Mouse (Mus musculus) thymus, postnatal 10 days (tissue): Measurements from ENCODE around the gene Olfr547.
"Not testable (repeated sequence)": the region's sequence is repeated elsewhere in the genome, so short reads cannot be mapped to it uniquely, and the experiment has no call there.

Source experiments
- DNase-seq, 2 experiments: peaks; one replicate each; pipeline ENCODE4 v3.0.0; 2021; ENCODE audit warnings: low spot score in 2 of 2

Olfr547 gene

DNA sequence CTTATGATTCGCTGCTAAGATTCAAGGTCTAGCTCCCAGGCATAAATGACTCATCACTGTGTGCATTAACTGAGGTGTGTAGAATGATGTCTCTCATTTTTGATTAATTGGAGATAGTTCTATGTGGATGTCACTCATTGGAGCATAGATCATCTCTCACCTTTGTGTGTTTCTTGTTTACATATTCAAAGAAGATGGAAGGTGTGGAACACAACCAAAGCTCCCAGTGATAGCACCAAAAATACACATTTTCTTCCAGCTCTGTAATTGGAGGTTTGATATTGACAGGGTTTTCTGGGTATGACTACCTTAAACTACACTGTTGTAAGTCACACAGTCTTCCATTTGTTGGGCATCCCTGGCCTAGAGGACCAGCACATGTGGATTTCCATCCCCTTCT lies at the start of gene Olfr547:
Gene Olfr547, plus strand, starts transcription at position 301 of the 400 bp plus-strand sequence.
- DNase-seq, result no peak

DNA sequence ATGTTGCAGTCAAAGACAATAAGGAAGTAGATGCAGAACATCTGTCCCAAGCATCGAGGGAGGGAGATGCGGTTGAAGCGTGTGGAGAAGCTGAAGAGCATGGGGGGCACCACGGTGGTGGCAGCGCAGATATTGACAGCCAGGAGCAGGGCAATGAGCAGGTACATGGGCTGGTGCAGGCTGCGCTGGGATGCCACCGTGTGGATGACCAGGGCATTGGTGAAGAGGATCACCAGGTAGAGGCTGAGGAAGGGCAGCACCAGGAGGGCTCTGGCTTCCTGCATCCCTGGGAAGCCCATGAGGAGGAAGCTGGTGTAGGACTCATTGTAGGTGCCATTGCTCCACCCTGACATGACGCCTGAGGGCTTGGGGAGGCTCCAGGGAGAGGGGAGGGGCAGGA lies 49.8 kb upstream of the Olfr547 start:
- not testable (repeated sequence) for DNase-seq

DNA sequence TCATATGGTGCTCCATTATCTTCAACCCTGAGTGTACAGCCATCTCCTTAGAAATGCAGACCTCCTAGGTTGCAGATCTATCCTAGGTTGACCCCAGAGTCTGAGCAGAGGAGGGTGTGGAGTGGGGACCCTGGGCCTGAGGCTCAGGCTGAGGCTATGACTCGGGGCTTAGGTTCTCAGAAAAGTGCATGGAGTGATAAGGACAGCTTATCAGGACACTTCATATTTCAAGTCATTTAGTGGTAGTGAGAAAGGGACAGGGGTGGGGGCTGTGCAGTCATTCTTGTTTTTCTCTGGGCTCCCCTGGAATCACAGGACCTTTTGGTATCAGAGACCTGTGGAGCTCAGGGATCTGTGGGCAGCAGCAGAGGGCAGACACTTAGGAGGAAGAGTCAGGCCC lies 48.4 kb upstream of the Olfr547 start:
- DNase-seq, result no peak

DNA sequence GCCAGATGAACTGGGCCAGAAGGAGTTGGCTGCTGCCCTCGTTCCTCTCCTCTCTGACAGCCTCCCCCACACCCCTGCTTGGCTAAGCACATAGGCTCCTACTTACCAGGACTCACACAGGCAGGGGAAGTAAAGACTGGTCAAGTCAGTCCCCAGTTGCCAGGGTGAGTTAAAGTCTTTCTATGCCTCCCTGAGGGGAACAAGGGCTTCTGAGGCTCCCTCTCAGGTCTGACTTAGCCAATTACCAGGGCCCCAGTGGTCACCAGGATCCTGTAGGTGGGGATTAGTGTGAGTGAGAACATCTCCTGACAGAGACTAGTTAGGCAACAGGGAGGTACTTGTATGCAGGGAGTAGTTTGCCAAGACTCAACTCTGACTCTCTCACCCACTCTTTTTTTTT lies 46.4 kb upstream of the Olfr547 start, which contains the start of gene Olfr544:
Gene Olfr544, minus strand, starts transcription at position 153 of the 400 bp plus-strand sequence.
- no peak for DNase-seq

DNA sequence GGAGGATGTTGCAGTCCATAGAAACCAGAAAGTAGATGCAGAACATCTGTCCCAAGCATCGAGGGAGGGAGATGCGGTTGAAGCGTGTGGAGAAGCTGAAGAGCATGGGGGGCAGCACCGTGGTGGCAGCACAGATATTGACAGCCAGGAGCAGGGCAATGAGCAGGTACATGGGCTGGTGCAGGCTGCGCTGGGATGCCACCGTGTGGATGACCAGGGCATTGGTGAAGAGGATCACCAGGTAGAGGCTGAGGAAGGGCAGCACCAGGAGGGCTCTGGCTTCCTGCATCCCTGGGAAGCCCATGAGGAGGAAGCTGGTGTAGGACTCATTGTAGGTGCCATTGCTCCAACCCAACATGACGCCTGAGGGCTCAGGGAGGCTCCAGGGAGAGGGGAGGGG lies 40.1 kb upstream of the Olfr547 start:
- DNase-seq, result not testable (repeated sequence)

DNA sequence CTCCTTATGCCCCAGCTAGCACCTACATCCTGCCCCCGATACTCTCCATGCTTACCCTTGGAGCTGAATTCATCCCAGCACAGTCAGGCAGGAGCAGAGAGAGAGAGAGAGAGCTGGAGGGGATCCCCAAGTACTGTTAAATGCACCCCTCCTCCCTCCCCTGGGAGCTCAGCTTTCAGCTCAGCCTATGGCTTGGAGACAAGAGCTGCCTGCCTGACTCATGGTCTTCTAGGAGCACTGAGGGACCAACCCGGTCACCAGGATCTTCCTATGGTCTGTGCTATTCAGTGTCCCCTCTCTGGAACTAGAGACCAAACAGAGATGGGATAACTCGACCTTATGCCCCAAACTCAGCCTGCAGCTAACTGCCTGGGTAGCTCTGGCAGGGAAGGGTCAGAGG lies 35.1 kb upstream of the Olfr547 start, which contains the start of gene Olfr545:
Gene Olfr545, minus strand, starts transcription at position 101 of the 400 bp plus-strand sequence.
- DNase-seq, result no peak

DNA sequence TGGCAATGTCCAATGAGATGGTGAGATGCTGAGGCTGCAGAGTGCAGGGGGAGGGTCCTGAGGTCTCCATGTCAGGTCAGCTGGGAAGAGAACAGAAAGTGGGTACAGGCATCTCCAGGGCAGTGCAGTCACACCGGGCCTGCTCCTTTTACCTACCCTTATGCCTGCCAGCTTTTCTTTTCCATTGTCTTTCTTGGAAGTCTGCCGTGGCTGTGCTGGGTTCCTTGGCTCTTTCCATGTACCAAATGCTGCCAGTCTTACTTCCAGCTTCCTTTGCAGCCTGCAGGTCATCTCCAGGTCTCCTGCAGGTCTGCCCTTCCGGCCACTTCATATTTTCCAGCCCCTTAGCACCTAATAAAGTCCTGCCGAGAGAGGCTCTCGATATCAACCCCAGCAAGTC lies 32.6 kb upstream of the Olfr547 start:
- no peak for DNase-seq

DNA sequence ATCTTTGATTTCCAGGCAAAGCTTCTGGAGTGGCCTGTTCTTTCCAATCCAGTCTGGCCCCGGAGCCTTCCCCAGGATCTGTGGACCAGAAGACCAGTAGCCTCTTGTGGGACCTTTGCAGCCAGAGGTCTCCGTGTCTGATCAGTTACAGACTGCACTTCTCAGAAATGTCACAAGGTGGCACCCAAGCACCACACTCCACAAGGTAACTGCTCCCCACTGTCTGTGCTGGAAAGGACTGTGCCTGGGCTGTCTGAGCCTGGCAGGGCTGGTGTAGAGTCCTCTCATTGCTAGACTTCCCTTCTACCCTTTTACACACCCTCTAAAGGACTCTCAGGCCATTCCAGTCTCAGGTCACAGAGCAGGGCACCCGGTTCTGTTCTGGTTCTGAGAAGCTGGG lies 27.7 kb upstream of the Olfr547 start:
- peak; percentile 44 to 71 for DNase-seq

DNA sequence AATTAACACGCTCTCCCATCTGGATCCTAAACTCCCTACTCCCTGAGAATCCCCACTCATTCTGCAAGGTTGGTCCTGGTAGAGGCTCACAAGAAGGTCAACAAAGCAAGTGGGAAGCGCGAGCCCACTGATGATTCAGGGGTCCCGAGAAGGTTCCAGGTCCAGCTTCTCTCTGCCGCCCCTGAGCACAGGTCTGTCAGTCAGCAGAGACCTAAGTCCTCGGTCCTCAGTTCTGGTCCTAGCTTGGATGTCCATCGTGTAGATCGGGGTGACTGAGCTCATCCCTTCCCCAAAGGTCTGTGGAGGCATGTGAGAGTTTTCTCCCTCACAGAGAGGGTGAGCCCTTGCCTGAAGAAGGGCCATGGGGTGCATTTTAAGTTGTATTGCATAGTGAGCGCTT lies 26.5 kb upstream of the Olfr547 start:
- no peak for DNase-seq

DNA sequence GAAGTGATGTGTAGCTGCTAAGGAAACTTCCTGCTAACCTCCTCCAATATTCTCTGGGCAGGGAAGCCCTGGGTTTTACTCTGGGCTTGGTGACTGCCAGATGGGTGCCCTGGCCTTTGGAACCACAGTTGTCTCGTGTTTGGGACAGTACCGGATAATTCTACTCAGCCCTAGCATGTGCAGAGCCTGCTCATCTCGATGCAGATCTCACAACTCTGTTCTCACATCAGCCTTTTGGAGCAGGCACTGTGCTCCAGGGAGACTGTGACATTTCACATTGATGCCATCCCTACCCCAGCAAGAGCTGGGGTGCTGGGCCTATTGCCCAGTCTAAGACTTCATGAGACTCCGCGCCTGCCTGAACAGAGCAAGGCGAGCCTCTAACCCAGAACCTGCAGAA lies 25.9 kb upstream of the Olfr547 start:
- DNase-seq, result no peak

DNA sequence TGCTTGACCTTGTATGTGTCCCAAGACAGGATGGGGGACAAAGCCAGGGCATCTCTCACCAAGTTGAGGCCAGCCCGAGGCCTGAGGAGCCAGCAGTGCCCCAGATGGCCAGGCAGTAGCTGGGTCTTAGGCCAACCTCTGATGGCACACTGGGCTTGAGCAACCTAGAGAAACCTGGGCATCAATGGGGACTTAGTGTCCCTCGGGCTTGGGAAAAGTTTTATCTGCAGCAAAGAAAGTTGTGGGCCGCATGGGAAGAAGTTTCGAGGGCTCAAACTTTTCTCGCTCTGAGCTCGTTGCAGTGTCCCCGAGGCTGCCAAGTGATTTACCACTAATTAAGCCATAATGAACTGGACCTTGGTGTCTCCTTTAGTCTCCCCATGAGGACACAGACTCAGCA lies 24.8 kb upstream of the Olfr547 start:
- no peak for DNase-seq

DNA sequence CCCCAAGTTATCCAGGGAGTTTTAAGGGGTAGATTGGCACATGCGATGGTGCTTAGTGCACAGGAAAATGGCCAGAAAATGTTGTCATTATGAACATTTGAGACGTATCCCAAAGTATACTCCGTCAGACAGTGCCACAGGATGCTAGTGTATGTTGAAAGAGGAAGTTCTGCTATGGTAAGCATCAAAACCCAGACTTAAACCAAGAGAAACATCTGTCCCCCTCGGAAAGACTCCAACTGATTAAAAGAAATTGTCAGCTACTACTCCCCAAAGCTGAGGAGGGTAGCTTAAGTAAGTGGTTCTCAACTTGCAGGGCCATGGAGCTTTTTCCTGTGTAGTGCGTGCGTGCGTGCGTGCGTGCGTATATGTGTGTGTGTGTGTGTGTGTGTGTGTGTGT lies 22.6 kb upstream of the Olfr547 start:
- no peak for DNase-seq

DNA sequence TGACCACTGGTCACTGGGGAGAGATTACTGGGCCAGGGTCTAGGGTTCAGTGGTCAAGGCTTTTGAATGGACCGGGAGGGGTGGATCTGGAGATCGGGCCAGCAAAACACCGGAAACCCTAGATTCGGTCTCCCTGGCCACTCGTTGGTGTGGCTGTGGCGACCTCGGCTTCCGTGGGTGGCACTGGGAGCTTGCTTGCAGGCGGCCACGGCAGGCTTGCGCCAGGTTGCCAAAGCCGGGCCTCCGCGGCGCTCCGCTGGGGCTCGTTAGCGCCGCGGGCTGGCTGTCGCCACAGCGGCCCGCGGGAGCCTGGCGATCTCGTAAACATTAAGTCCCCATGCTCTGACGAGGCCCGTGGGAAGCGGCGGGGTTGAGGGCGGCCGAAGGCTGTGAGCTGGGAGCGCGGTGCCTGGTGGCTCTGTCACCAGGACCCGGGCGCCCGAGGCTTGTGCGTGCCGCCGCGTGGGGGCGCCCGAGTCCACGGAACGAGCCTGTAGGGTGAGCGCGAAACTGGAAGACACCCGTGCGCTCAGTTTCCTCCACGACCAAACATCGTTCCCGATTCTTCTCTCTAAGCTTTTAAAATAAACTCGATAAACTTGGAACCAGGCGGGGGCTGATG lies 21.6 kb upstream of the Olfr547 start:
- peak; percentile 57 to 95 for DNase-seq

DNA sequence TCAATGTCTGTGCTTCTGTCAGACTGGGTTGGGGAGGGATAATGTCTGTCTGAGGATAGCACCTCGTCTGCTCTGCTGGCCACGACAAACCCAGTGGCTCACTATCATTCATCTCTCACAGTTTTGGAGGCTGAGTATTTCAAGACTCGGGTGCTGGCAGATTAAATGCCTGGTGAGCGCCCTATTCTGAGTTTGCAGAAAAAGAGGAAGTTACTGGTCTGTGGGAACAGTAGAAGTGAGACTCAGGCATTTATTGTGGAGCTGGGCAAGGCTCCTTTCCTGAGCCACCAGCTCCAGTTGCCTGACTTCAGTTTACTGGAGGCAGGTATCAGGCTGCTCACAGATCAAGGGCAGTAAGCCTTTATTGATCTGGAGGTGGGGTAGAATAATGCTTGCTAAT lies 20.4 kb upstream of the Olfr547 start:
- DNase-seq, result no peak

DNA sequence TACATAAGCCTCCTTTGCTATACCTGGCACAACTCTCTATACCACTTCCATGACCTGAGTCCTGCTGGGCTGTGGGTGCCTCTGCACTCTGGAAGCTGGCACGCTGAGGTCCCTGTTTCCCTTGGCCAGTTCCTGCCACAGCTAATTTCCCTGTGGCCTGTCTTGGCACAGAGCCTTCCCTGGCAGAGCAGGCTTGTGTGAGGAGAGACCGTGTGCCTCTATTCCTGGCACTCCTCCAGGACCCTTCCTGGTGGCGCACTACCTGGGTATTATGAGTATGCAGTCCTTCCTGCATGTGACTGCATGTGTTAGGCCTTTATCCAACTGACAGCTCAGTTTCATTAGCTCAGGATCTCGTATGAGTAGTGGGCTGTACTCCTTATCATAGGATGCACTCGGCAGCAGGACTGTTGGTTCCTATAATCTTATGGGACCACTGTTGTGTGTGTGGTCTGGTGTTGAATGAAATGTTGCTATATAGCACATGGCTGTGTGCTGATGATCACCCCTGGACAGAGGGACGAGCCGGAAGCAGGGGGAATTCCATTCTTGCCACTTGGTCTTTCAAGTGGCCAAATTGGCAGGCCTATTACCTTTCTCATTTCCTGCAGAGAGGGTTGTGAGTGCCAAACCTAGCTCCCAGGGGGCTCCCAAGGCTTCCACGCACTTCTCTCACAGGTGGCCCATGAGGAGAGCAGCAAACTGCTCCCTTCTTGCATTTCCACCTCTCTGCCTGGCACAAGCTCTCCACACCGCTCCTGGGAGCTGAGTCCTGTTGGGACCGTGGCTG lies 18.1 kb upstream of the Olfr547 start:
- DNase-seq, result no peak

DNA sequence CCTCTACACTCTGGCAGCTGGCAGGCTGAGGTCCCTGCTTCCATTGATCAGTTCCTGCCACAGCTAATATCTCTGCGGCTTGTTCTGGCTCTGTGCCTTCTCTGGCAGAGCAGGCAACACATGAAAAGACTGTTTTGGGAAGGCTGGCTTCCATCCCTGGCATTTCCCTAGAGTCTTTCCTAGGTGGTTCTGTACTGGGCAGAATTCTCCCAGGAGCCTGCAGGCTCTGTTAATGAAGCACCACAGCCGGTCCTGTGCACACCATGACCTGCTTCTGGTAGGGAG lies 17.6 kb upstream of the Olfr547 start:
- DNase-seq, result no peak

DNA sequence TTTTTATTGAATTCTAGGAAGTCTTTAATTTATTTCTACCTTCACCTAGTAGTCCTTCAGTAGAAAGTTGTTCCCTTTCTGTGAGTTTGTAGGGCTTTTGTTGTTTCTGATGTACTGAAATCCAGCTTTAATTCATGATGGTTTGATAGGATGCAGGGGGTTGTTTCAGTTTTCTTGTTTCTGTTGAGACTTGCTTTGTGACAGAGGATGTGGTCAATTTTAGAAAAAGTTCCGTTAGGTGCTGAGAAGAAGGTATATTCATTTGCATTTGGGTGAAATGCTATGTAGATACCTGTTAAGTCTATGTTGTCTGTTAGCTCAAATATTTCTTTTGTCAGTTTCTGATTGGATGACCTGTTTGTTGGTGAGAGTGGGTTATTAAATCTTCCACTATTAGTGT lies 5.5 kb upstream of the Olfr547 start:
- DNase-seq, result no peak

DNA sequence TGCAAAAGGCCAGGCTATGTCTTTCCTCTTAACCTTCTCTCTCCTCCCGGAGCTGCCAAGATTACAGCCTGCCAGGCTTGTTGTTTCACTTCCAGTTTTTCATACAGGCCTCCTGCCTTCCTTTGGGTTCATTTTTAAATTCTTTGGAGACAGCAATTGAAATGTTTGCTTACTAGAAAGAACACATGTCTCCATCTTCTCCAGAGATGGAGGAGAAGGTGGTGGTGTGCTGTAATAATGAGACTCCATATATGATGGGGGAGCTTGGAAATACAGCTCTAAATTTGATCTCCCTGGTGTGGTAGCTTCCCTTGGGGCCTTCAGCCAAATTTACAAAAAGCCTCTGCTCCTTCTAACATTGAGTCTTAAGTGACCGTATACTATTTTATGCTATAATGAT lies 6.0 kb downstream of the Olfr547 start, which contains the start of gene Olfr548-ps1:
Gene Olfr548-ps1, plus strand, starts transcription at position 301 of the 400 bp plus-strand sequence.
- no peak for DNase-seq

DNA sequence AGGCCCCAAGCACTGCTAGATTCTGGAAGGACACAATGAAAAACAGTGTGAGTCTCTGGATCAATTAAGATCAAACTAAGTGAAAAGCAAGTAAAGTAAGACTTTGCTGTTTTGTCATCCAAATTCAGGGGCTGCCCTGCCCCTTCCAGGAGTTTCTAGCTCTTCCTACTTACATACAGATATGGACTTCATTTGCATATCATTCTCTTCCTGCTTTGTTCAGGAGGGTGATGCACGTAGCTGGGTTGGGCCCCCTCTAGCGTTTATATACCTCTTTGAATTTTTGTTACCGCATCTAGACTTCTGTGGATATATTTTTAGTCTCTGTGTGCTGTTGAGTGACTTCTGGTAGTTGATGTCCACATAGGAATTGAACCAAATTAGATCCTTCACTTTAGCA lies 6.7 kb downstream of the Olfr547 start:
- no peak for DNase-seq

DNA sequence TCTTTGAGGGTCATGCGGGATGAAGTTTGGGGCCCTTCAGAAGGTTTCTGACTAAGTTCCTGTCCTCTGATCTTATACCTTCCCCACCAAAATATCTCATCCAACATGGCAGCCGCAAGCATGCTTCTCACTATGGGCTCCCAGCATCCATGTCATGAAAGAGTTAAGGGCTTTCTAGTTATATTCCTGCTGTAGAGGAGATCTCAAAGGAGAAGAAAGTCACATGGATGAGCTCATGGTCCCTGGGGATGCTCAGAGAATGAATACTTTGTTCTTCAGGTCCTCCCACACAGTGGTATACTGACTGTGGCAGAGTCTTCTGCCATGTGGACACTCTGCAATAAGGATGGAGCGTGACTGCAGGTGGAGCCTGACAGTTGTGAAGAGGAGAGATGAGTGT lies 15.0 kb downstream of the Olfr547 start, which contains the start of gene Olfr549:
Gene Olfr549, plus strand, starts transcription at position 301 of the 400 bp plus-strand sequence.
- no peak for DNase-seq

DNA sequence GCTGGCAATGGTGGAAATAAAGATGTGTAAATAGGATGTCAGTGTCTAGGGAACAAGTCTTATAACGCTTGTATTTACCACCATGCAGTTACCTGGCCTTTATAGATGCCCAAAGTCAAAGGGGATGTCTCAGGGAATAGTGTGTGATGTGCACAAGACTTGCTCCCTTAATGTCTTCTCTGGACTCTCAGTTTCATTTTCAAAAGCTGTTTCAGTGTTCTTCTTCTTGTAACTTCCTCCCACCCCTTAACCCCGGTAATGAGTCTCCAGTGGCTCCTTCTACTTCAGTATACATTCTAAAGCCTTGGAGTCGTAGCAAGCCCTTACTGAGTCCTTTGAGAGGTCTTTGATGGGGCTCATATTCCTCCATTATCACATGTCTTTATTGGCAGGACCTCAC lies 18.7 kb downstream of the Olfr547 start:
- no peak for DNase-seq

DNA sequence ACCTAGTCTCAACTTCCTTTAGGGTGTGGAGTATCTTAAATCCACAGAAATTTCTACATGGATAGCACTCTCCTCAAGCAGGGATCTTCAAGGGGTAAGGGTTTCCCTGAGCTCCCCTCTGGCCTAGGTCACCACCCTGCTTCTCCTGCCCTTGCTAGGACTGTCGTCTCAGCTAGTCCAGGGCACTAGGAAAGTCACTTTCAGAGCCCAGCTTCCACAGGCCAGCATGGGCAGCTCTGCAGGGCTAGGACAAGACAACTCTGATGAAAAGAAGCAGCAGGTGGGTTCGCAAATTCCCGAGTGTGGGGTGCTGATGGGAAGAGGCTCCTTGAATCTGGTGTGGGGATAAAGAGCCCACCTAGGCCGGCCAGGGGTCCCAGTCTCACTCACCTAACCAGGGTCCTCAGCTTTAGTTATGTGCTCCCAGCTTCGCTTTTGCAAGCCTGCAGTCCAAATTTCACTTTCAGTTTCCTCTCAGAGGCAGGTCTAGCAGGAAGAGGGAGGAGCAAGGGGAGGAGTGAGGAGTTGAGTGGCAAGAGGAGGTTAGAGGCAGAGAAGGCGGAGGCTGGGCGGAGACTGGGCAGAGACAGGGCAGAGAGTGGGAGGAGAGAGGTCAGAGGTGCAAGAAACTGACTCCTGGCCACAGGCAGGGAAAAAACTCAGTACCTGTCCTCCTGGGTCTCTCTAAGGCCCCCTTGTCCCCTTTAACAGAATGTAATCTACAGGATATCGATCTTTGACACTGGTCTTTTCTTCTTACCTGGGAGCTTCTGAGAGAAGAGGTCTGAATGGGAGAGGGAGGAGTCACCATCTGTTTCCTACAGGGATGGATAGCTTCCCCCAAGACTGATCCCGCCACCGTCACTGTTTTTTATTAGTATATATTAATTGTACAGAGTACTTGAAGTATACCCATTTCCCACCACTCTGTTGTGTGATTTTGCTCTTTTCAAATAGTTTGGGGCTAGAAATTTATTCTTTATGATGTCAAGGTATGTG lies 30.7 kb downstream of the Olfr547 start, which contains the start of gene Trim21:
Gene Trim21, minus strand, starts transcription at position 488 of the 999 bp plus-strand sequence.
- DNase-seq, result peak; percentile 76 to 78
